Mouse (Mus musculus): ENCODE measurements around the gene Srcin1. TPM values are rescaled to one million over a fixed set of nuclear protein-coding genes. Genes with fewer than 3 reads are reported as not detected.

The Srcin1 gene
- polyA plus RNA-seq, 1 experiment = not detected

- Histone ChIP-seq H3K36me3 (ENCODE audit: control insufficient read depth, insufficient read depth) (no peaks in the 10 kb centered on the region), H3K4me3 (no peak overlapping the region), H3K4me2 (ENCODE audit: low read depth) (no peak overlapping the region), H3ac (ENCODE audit: control insufficient read depth, insufficient read length) (no peak overlapping the region), H3K79me2 (ENCODE audit: control insufficient read depth, insufficient read depth) (no peaks in the 10 kb centered on the region), H3K27me3 (ENCODE audit: control insufficient read depth, insufficient read depth, insufficient read length) (no peaks in the 10 kb centered on the region)
- no peak for TF ChIP-seq USF1 (IDR thresholded peaks at IDR 0.05; ENCODE audit: low read depth)
- no peak for TF ChIP-seq POLR2A (IDR thresholded peaks at IDR 0.05; ENCODE audit: insufficient read length, low read depth)
- TF ChIP-seq E2F4 (IDR thresholded peaks at IDR 0.05; ENCODE audit: insufficient read depth) = no peak
- no peak for TF ChIP-seq MAX (IDR thresholded peaks at IDR 0.05; ENCODE audit: low read depth)
Observed at GRCm38 (mm10) chr11:97506331-97506730, 69.7 kb downstream of the Srcin1 start.

GRCm38 (mm10) chr11:97505784-97506183, 70.2 kb downstream of the Srcin1 start:
- Histone ChIP-seq H3ac (ENCODE audit: control insufficient read depth, insufficient read length) (no peak overlapping the region), H3K36me3 (ENCODE audit: control insufficient read depth, insufficient read depth) (no peaks in the 10 kb centered on the region), H3K27me3 (ENCODE audit: control insufficient read depth, insufficient read depth, insufficient read length) (no peaks in the 10 kb centered on the region), H3K79me2 (ENCODE audit: control insufficient read depth, insufficient read depth) (no peaks in the 10 kb centered on the region), H3K4me2 (ENCODE audit: low read depth) (no peak overlapping the region), H3K4me3 (no peak overlapping the region)
- no peak for TF ChIP-seq MAX (IDR thresholded peaks at IDR 0.05; ENCODE audit: low read depth)
- no peak for TF ChIP-seq MYOG (IDR thresholded peaks at IDR 0.05; ENCODE audit: control insufficient read depth in 1 of 3, insufficient read depth in 1 of 3, insufficient read length in 2 of 3, low read depth in 2 of 3)
- no peak for TF ChIP-seq E2F4 (IDR thresholded peaks at IDR 0.05; ENCODE audit: insufficient read depth)
- no peak for TF ChIP-seq POLR2AphosphoS2 (IDR thresholded peaks at IDR 0.05; ENCODE audit: insufficient read length, low read depth)
- no peak for TF ChIP-seq CEBPB (IDR thresholded peaks at IDR 0.05; ENCODE audit: insufficient read depth, poor library complexity, severe bottlenecking)
- no peak for TF ChIP-seq USF1 (IDR thresholded peaks at IDR 0.05; ENCODE audit: low read depth)
- TF ChIP-seq TCF3 (IDR thresholded peaks at IDR 0.05; ENCODE audit: insufficient read length, low read depth) = no peak
- no peak for TF ChIP-seq REST (IDR thresholded peaks at IDR 0.05; ENCODE audit: insufficient read depth, insufficient read length)
- no peak for TF ChIP-seq MYOD1 (IDR thresholded peaks at IDR 0.05; ENCODE audit: control insufficient read depth in 1 of 3, insufficient read length in 2 of 3, low read depth in 2 of 3)
- no peak for TF ChIP-seq POLR2A (IDR thresholded peaks at IDR 0.05; ENCODE audit: insufficient read length, low read depth)
- TF ChIP-seq SRF (IDR thresholded peaks at IDR 0.05; ENCODE audit: control insufficient read depth, insufficient read length, low read depth) = no peak
- no peak for TF ChIP-seq TCF12 (IDR thresholded peaks at IDR 0.05; ENCODE audit: insufficient read depth, poor library complexity, severe bottlenecking)

DNA sequence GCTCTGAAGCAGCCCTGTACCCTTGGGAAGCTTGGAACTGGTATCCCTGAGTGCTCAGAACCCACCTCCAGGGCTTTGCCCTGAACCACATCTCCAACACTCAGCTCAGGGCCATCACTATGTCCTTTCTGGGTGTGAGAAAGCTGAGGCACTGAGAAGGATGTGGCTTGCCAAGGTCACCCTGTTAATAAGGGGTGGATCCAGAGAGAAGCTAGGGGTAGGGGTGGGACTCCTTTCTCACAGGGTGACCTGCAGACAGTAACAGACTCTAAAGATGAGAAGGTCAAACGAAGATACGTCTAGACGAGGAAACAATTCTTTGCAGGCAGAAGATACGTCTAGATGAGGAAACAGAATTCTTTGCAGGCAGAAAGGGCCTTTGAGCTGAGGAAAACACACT, 73.1 kb downstream of the Srcin1 start:
- Histone ChIP-seq H3K27me3 (ENCODE audit: control insufficient read depth, insufficient read depth, insufficient read length) (no peaks in the 10 kb centered on the region), H3ac (ENCODE audit: control insufficient read depth, insufficient read length) (no peak overlapping the region), H3K4me3 (no peak overlapping the region), H3K4me2 (ENCODE audit: low read depth) (no peak overlapping the region), H3K36me3 (ENCODE audit: control insufficient read depth, insufficient read depth) (no peaks in the 10 kb centered on the region), H3K79me2 (ENCODE audit: control insufficient read depth, insufficient read depth) (no peaks in the 10 kb centered on the region)
- TF ChIP-seq E2F4 (IDR thresholded peaks at IDR 0.05; ENCODE audit: insufficient read depth) (no peak), POLR2A (IDR thresholded peaks at IDR 0.05; ENCODE audit: insufficient read length, low read depth) (no peak), MYOD1 (IDR thresholded peaks at IDR 0.05; ENCODE audit: control insufficient read depth in 1 of 3, insufficient read length in 2 of 3, low read depth in 2 of 3) (no peak), TCF3 (IDR thresholded peaks at IDR 0.05; ENCODE audit: insufficient read length, low read depth) (no peak), SRF (IDR thresholded peaks at IDR 0.05; ENCODE audit: control insufficient read depth, insufficient read length, low read depth) (no peak), TCF12 (IDR thresholded peaks at IDR 0.05; ENCODE audit: insufficient read depth, poor library complexity, severe bottlenecking) (no peak), USF1 (IDR thresholded peaks at IDR 0.05; ENCODE audit: low read depth) (no peak), MAX (IDR thresholded peaks at IDR 0.05; ENCODE audit: low read depth) (no peak)

GRCm38 (mm10) chr11:97502383-97502782, 73.6 kb downstream of the Srcin1 start:
- Histone ChIP-seq H3ac (ENCODE audit: control insufficient read depth, insufficient read length) (no peak overlapping the region), H3K4me2 (ENCODE audit: low read depth) (no peak overlapping the region), H3K79me2 (ENCODE audit: control insufficient read depth, insufficient read depth) (no peaks in the 10 kb centered on the region), H3K36me3 (ENCODE audit: control insufficient read depth, insufficient read depth) (peaks cover 4% of the 10 kb centered on the region), H3K27me3 (ENCODE audit: control insufficient read depth, insufficient read depth, insufficient read length) (no peaks in the 10 kb centered on the region), H3K4me3 (no peak overlapping the region)
- TF ChIP-seq CEBPB (IDR thresholded peaks at IDR 0.05; ENCODE audit: insufficient read depth, poor library complexity, severe bottlenecking) = no peak
- no peak for TF ChIP-seq TCF12 (IDR thresholded peaks at IDR 0.05; ENCODE audit: insufficient read depth, poor library complexity, severe bottlenecking)
- no peak for TF ChIP-seq E2F4 (IDR thresholded peaks at IDR 0.05; ENCODE audit: insufficient read depth)
- no peak for TF ChIP-seq POLR2A (IDR thresholded peaks at IDR 0.05; ENCODE audit: insufficient read length, low read depth)
- no peak for TF ChIP-seq MYOG (IDR thresholded peaks at IDR 0.05; ENCODE audit: control insufficient read depth in 1 of 3, insufficient read depth in 1 of 3, insufficient read length in 2 of 3, low read depth in 2 of 3)
- peak; percentile 34 for TF ChIP-seq POLR2AphosphoS2 (IDR thresholded peaks at IDR 0.05; ENCODE audit: insufficient read length, low read depth)
- TF ChIP-seq MYOD1 (IDR thresholded peaks at IDR 0.05; ENCODE audit: control insufficient read depth in 1 of 3, insufficient read length in 2 of 3, low read depth in 2 of 3) = no peak

DNA sequence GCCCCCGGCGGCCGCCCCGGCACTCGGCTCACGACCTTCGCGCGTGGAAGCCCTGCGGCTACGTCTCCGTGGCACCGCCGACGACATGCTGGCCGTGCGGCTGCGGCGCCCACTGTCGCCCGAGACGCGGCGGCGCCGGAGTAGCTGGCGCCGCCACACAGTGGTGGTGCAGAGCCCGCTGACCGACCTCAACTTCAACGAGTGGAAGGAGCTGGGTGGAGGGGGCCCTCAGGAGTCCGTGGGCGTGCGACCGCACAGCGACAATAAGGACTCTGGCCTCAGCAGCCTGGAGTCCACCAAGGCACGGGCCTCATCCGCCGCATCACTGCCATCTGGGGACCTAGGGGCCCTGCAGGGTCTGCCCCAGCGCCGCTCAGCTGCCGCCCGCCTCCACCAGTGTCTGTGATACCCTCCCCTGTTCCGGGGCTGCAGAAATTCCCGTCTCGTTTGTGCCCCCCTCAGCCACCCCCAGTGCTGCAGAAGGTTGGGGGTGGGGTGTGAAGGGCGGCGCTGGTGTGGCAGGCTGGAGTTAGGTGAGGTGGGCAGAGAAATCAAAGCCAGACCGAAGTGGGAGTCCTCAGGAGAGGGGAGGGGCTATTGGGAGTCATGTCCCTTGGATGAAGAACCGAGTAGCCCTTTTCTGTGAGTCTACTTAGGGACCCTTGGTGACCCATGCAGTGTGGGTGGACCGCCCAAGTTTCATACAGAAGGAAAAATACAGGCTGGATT, 75.1 kb downstream of the Srcin1 start:
- Histone ChIP-seq H3K4me3 (no peak overlapping the region), H3K4me2 (ENCODE audit: low read depth) (no peak overlapping the region), H3K36me3 (ENCODE audit: control insufficient read depth, insufficient read depth) (peaks cover 9% of the 10 kb centered on the region), H3K27me3 (ENCODE audit: control insufficient read depth, insufficient read depth, insufficient read length) (no peaks in the 10 kb centered on the region), H3K79me2 (ENCODE audit: control insufficient read depth, insufficient read depth) (no peaks in the 10 kb centered on the region), H3ac (ENCODE audit: control insufficient read depth, insufficient read length) (no peak overlapping the region)
- TF ChIP-seq MYOG (IDR thresholded peaks at IDR 0.05; ENCODE audit: control insufficient read depth in 1 of 3, insufficient read depth in 1 of 3, insufficient read length in 2 of 3, low read depth in 2 of 3) (no peak), SRF (IDR thresholded peaks at IDR 0.05; ENCODE audit: control insufficient read depth, insufficient read length, low read depth) (no peak), MAX (IDR thresholded peaks at IDR 0.05; ENCODE audit: low read depth) (no peak), REST (IDR thresholded peaks at IDR 0.05; ENCODE audit: insufficient read depth, insufficient read length) (no peak), TCF3 (IDR thresholded peaks at IDR 0.05; ENCODE audit: insufficient read length, low read depth) (no peak), USF1 (IDR thresholded peaks at IDR 0.05; ENCODE audit: low read depth) (no peak), TCF12 (IDR thresholded peaks at IDR 0.05; ENCODE audit: insufficient read depth, poor library complexity, severe bottlenecking) (no peak), MYOD1 (IDR thresholded peaks at IDR 0.05; ENCODE audit: control insufficient read depth in 1 of 3, insufficient read length in 2 of 3, low read depth in 2 of 3) (no peak), POLR2A (IDR thresholded peaks at IDR 0.05; ENCODE audit: insufficient read length, low read depth) (no peak), CEBPB (IDR thresholded peaks at IDR 0.05; ENCODE audit: insufficient read depth, poor library complexity, severe bottlenecking) (no peak), E2F4 (IDR thresholded peaks at IDR 0.05; ENCODE audit: insufficient read depth) (no peak), POLR2AphosphoS2 (IDR thresholded peaks at IDR 0.05; ENCODE audit: insufficient read length, low read depth) (no peak)

Measured in myocyte (in vitro differentiated cells).